Mouse (Mus musculus): ENCODE results near the gene Tctex1d2. TPM values are rescaled to one million over a fixed set of nuclear protein-coding genes. Genes with fewer than 3 reads are reported as not detected.

Gene Tctex1d2
- polyA plus RNA-seq, 1 experiment from 2014 or later = 16.6 TPM

DNA sequence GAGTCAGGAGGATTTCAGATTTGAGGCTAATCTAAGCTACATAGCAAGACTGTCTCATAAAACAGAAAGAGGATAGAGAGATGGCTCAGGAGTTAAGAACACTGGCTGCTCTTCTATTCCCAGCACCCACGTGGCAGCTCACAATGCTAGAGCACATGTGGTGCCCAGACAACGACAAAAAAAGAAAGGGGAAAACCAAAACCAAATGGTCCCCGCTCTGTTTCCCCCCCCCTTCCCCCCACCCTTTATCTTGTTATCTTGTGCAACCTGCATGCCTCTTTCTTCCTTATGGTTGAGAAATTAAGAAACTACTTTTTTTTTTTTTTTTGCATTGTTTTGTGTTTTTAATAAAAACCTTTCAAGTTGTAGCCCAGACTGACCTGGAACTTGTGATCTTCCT is 49.0 kb downstream of the Tctex1d2 start:
- H3K4me3 ChIP-seq (ENCODE audit: inconsistent target) = no peak overlapping the region
- H3K36me3 ChIP-seq (ENCODE audit: inconsistent target) = peaks cover 83% of the 10 kb centered on the region

DNA sequence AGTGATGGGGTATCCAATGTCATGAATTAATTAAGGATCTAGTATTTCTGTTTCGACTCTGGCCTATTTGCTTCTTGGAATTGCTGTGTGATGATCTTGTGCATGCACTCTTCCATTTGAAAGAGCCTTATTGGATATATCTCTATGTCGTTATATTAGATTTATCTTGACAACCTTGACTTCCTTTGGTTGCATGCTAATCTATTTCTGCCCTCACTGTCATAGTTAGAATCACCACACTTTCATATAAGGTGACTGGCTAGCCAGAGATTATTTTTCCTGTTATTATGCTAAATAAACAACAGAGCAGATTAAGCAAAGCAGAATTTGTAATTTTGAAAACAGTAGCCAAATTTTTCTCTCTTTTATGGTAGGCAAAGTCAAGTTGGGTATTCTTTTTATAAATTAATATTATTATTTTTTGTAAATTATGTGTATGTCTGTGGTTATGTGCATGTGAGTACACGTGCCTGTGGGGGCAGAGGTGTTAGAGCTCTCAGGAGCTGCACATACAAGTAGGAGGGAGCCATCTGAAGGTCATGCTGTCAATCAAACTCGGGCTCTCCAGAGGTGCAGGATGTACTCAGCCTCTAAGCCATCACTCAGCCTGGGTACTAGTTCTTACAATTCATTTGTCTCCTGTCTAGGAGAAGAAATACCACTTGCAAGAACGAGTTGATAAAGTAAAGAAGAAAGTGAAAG is 50.1 kb downstream of the Tctex1d2 start:
- Histone ChIP-seq H3K36me3 (ENCODE audit: inconsistent target) (peaks cover 74% of the 10 kb centered on the region), H3K79me2 (ENCODE audit: inconsistent target) (no peaks in the 10 kb centered on the region), H3K27ac (no peak overlapping the region), H3K4me3 (ENCODE audit: inconsistent target) (no peak overlapping the region)
- WGBS (ENCODE audit: missing documents) = 63% methylated on average over 5 of the region's 5 CpGs

More for the DNA sequence above, 49.0 kb downstream of the Tctex1d2 start:
- H3K79me2 ChIP-seq (ENCODE audit: inconsistent target) = no peaks in the 10 kb centered on the region
- 12% methylated on average over 2 of the region's 3 CpGs for WGBS (ENCODE audit: missing documents)
- H3K27ac ChIP-seq = no peak overlapping the region

DNA sequence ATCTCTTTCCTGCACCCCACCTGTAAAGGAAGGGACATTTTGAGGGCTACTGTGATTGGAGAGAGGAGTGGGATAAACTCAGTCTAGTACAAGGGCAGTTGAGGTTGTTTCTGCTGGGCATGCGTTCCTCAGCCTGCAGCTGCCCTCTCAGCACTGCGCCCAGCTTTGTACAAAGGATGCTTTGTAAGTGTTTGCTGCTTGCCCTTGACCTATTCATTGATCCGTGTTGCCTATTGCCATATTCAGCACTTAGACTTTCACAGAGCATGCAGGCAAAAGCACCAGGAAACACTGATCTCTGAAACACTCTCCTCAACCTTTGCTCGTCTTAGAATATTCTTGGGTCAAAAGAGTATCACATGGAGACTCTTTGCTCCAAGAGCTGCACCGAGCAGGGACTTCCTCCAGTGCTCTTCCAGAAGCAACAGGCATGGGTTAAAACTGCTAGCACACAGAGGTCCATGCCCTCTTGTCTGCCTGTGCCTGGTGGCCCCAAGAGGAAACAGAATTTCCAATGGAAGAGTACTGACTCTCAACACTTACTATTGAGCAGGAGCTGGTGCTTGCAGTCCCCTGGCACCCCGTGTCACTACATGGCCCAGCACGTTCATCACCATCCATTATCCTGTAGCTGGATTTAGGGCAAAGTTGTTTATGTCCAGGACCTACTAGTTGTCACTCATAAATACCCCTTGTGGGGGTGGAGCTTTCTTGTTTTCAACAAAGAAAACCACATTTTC is 52.9 kb downstream of the Tctex1d2 start:
- H3K79me2 ChIP-seq (ENCODE audit: inconsistent target) = no peaks in the 10 kb centered on the region
- H3K4me3 ChIP-seq (ENCODE audit: inconsistent target) = no peak overlapping the region
- H3K36me3 ChIP-seq (ENCODE audit: inconsistent target) = peaks cover 55% of the 10 kb centered on the region
- no peak overlapping the region for H3K27ac ChIP-seq
- WGBS (ENCODE audit: missing documents) = 96% methylated on average over 7 of the region's 7 CpGs

DNA sequence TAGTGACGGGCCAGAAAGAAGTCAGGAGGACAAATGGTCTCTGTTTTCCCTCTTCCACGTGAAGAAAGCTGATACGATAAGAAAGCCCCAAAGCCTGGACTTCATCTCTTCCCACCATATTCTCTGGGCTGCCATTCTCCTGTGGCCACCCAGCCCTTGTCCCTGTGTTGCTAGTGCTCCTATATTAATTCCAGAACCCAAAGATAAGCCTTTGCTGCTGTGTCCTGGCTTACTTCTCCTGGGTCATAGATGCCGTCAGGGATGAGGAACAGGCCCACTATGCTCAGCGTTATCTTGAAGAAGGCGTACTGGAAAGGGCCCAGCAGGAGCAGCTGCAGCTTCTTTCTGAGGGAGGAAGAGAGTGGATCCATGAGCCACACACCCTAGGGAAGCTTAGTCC is 57.8 kb downstream of the Tctex1d2 start:
- H3K27ac ChIP-seq = no peak overlapping the region
- peaks cover 9% of the 10 kb centered on the region for H3K36me3 ChIP-seq (ENCODE audit: inconsistent target)
- no peaks in the 10 kb centered on the region for H3K79me2 ChIP-seq (ENCODE audit: inconsistent target)
- H3K4me3 ChIP-seq (ENCODE audit: inconsistent target) = no peak overlapping the region
- 86% methylated on average over 6 of the region's 6 CpGs for WGBS (ENCODE audit: missing documents)

Other genes with a start within 250 kb of the Tctex1d2 start
- 0.64 to 0.83 TPM (median 0.74 TPM) in 3 replicates for gene Bex6, start 239.9 kb upstream of the Tctex1d2 start, polyA plus RNA-seq (2018)
- gene Fbxo45, start 172.5 kb upstream of the Tctex1d2 start, polyA plus RNA-seq (2018) = 7.9 to 11.3 TPM (median 8.2 TPM) in 3 replicates
- 14.7 to 20.5 TPM (median 18.9 TPM) in 3 replicates for gene Wdr53, start 172.5 kb upstream of the Tctex1d2 start, polyA plus RNA-seq (2018)
- gene Smco1, start 148.2 kb upstream of the Tctex1d2 start, polyA plus RNA-seq (2018) = not detected in 3 replicates
- 12.1 to 18.7 TPM (median 16.1 TPM) in 3 replicates for gene Rnf168, start 142.2 kb upstream of the Tctex1d2 start, polyA plus RNA-seq (2018)
- 3.9 to 6.0 TPM (median 4.0 TPM) in 3 replicates for gene Ubxn7, start 87.4 kb upstream of the Tctex1d2 start, polyA plus RNA-seq (2018)
- gene Tm4sf19, start 19.2 kb upstream of the Tctex1d2 start, polyA plus RNA-seq (2018) = 0.67 to 1.2 TPM (median 1.1 TPM) in 3 replicates
- 32.5 to 74.9 TPM (median 60.1 TPM) in 3 replicates for gene Pcyt1a, start 11.2 kb downstream of the Tctex1d2 start, polyA plus RNA-seq (2018)
- gene Slc51a, start 68.2 kb downstream of the Tctex1d2 start, polyA plus RNA-seq (2018) = 0.08 to 0.20 TPM in 2 of 3 replicates, not detected in the other
- gene Zdhhc19, start 76.6 kb downstream of the Tctex1d2 start, polyA plus RNA-seq (2018) = not detected in 3 replicates
- 327 to 500 TPM (median 495 TPM) in 3 replicates for gene Tfrc, start 189.2 kb downstream of the Tctex1d2 start, polyA plus RNA-seq (2018)
- gene Tnk2, start 224.2 kb downstream of the Tctex1d2 start, polyA plus RNA-seq (2018) = 0.66 to 3.8 TPM (median 1.1 TPM) in 3 replicates

Data from macrophage (primary cell).